ENCODE assay signal across 9 mouse cellular contexts in the genomic region with DNA sequence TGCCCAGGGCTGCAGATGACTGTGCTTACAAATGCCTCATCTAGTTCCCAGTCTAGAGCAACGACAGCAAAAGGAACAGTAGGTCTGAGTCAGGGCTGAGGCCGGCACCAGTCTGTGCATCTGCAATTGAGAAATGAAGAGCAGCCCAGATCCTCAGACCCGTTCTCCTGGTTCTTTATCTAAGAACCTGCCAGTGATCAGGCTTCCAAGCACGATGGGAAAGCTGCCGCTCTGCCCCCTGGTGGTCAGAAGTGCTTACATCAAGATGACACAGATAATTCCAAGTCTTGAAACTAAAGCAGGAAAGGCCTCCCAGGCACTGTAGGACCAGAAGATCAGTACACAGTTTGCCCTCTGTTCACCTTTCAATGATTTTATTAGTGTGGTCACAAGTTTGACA. TPM values are rescaled to one million over a fixed set of nuclear protein-coding genes. Genes with fewer than 3 reads are reported as not detected.
DNase-seq lines count a peak whose midpoint lies in the region; ATAC-seq and TF ChIP-seq lines count a peak whose summit lies in the region.
"Had no signal": no experiment of that assay in that cellular context is flagged by ENCODE, and none has a peak within 500 bp of the region (broad histone marks: within the 10 kb centered on the region; RNA-seq: fewer than 3 reads in every experiment).

No protein-coding gene starts in this region.

- TF ChIP-seq RAD21 in MEL (IDR thresholded peaks at IDR 0.05; ENCODE audit: low read depth, low read length), result peak; percentile 40

- peak; percentile 76 for DNase-seq in MEL (ENCODE audit: low read depth, low spot score)
- DNase-seq in c-Kit-negative CD71-positive TER-119-positive erythroid progenitor cells, embryonic 14.5 days (ENCODE audit: low read depth, low spot score), result peak; percentile 51
- DNase-seq in forebrain, embryonic 11.5 days (ENCODE audit: low spot score), result peak; percentile 90
- DNase-seq in layer of hippocampus, adult 18-20 months (ENCODE audit: low spot score in 2 of 2), result peak; percentile 71 to 92
- peak; percentile 80 for DNase-seq in lung, postnatal 10 days
- peak; percentile 73 for DNase-seq in retina, postnatal 7 days (ENCODE audit: low read depth, low spot score)
- peak; percentile 53 for DNase-seq in urinary bladder, adult 2 months (ENCODE audit: low spot score)

- no peaks in the 10 kb centered on the region for H3K27me3 ChIP-seq in MEL (ENCODE audit: control insufficient read depth in 1 of 2, insufficient read depth in 2 of 2, low read length in 2 of 2)
- H3K27me3 ChIP-seq in forebrain, embryonic 11.5 days (ENCODE audit: control insufficient read depth, insufficient read depth, low read length), result no peaks in the 10 kb centered on the region
- H3K27me3 ChIP-seq: lung, embryonic 15.5 days had no signal

- peak; percentile 42; the same call in 1 of the 2 replicates for ATAC-seq in forebrain, embryonic 11.5 days (replicated peaks; ENCODE audit: low FRiP score)
- peak; percentile 60 to 76 for ATAC-seq in hematopoietic stem cell, adult 5-6 weeks (replicated peaks in 1 of 2; ENCODE audit: insufficient read depth in 1 of 2, low FRiP score in 2 of 2, low TSS enrichment in 1 of 2, low read depth in 1 of 2, poor library complexity in 2 of 2, severe bottlenecking in 2 of 2)

- no peak for TF ChIP-seq POLR2A in MEL (IDR thresholded peaks at IDR 0.05; ENCODE audit: control insufficient read depth in 1 of 2, insufficient read depth in 1 of 2, low read depth in 1 of 2, low read length in 2 of 2, poor library complexity in 1 of 2)

- no peak overlapping the region for H3K27ac ChIP-seq in MEL (ENCODE audit: control insufficient read depth, low read depth, low read length)
- no peak overlapping the region for H3K27ac ChIP-seq in forebrain, embryonic 11.5 days (ENCODE audit: low read depth, low read length)
- H3K27ac ChIP-seq: lung, embryonic 15.5 days had no signal

- H3K9me3 ChIP-seq in MEL (replicated peaks; ENCODE audit: insufficient read depth, low read length), result no peaks in the 10 kb centered on the region
- H3K9me3 ChIP-seq in forebrain, embryonic 11.5 days (ENCODE audit: control insufficient read depth, low read length), result no peaks in the 10 kb centered on the region
- H3K9me3 ChIP-seq: lung, embryonic 15.5 days had no signal

- no peaks in the 10 kb centered on the region; a peak in 1 of 4 replicates for H3K36me3 ChIP-seq in MEL (ENCODE audit: control insufficient read depth in 1 of 2, insufficient read depth in 2 of 2, low read length in 2 of 2)
- H3K36me3 ChIP-seq in forebrain, embryonic 11.5 days (ENCODE audit: control insufficient read depth, insufficient read depth, low read length), result peaks cover 7% of the 10 kb centered on the region; the same call in 1 of the 2 replicates

- H3K4me1 ChIP-seq in MEL (ENCODE audit: control insufficient read depth in 1 of 2, insufficient read depth in 2 of 2, low read length in 2 of 2), result no peaks in the 10 kb centered on the region
- no peaks in the 10 kb centered on the region for H3K4me1 ChIP-seq in forebrain, embryonic 11.5 days (replicated peaks; ENCODE audit: control insufficient read depth, insufficient read depth, low read length)
- H3K4me1 ChIP-seq: lung, embryonic 15.5 days had no signal

- H3K4me3 ChIP-seq in MEL (ENCODE audit: control insufficient read depth in 1 of 2, insufficient read depth in 1 of 2, low read depth in 2 of 2, low read length in 2 of 2), result no peak overlapping the region
- H3K4me3 ChIP-seq in forebrain, embryonic 11.5 days (ENCODE audit: low read depth, low read length), result no peak overlapping the region
- H3K4me3 ChIP-seq: lung, embryonic 15.5 days had no signal

- peak; percentile 72 to 82 (median 80) for TF ChIP-seq CTCF in MEL (IDR thresholded peaks at IDR 0.05 in 2 of 3, conservative IDR thresholded peaks at IDR 0.05 in 1 of 3; ENCODE audit: control insufficient read depth in 1 of 3, insufficient read depth in 1 of 3, low read depth in 2 of 3, low read length in 3 of 3, poor library complexity in 1 of 3, severe bottlenecking in 1 of 3)

- no peak for TF ChIP-seq EP300 in MEL (IDR thresholded peaks at IDR 0.05; ENCODE audit: low read depth in 1 of 2, low read length in 2 of 2)

- no peaks in the 10 kb centered on the region for H3K79me2 ChIP-seq in MEL (ENCODE audit: control insufficient read depth, insufficient read depth, low read length, poor library complexity)

- WGBS in forebrain, embryonic 11.5 days, result 26% methylated on average over 5 of the region's 5 CpGs

- no peak overlapping the region for H3K9ac ChIP-seq in MEL (ENCODE audit: control insufficient read depth, low read depth, low read length, poor library complexity, severe bottlenecking)
- no peak overlapping the region for H3K9ac ChIP-seq in forebrain, embryonic 11.5 days (ENCODE audit: low read length)
- H3K9ac ChIP-seq: lung, embryonic 15.5 days had no signal

- H3K4me2 ChIP-seq in forebrain, embryonic 11.5 days (ENCODE audit: low read depth, low read length, severe bottlenecking), result no peak overlapping the region
- H3K4me2 ChIP-seq: lung, embryonic 15.5 days had no signal

TF ChIP-seq in MEL, 35 proteins besides CTCF, POLR2A, EP300 and RAD21:
- TF ChIP-seq ZC3H11A (IDR thresholded peaks at IDR 0.05; ENCODE audit: low read depth, low read length), result peak; percentile 49
- TF ChIP-seq ELF1 (IDR thresholded peaks at IDR 0.05; ENCODE audit: low read depth, low read length), result no peak
- no peak for TF ChIP-seq CHD1 (IDR thresholded peaks at IDR 0.05; ENCODE audit: low read depth, low read length)
- TF ChIP-seq KAT2A (conservative IDR thresholded peaks at IDR 0.05; ENCODE audit: low read depth, low read length), result no peak
- TF ChIP-seq GATA1 (IDR thresholded peaks at IDR 0.05; ENCODE audit: low read depth, low read length), result peak; percentile 62; the same call in 1 of the 2 replicates
- TF ChIP-seq SMC3 (IDR thresholded peaks at IDR 0.05; ENCODE audit: low read depth, low read length), result peak; percentile 78
- TF ChIP-seq ETS1 (IDR thresholded peaks at IDR 0.05; ENCODE audit: low read depth, low read length), result no peak
- TF ChIP-seq NELFE (IDR thresholded peaks at IDR 0.05; ENCODE audit: low read depth, low read length), result no peak

RNA-seq across cellular contexts. Expression of a gene that starts 17.4 kb away (rescaled TPM):
- total RNA-seq in MEL (2012; rRNA removed), result 38.1 and 38.6 TPM in 2 replicates
- polyA plus RNA-seq in MEL (2012; ENCODE audit: insufficient read depth in 1 of 2, insufficient read length in 2 of 2, low read depth in 1 of 2, low replicate concordance in 2 of 2, missing spikeins in 1 of 2), result 10 to 100 TPM in 1 of 2 experiments, not detected in 1; 39.8 TPM
- polyA plus RNA-seq in forebrain, embryonic 11.5 days (2014; fragmentation: Nextera tagmentation; extraction: Ambion mirVana), result 97.7 and 104 TPM in 2 replicates
- total RNA-seq in hematopoietic stem cell, adult 5-6 weeks (2017), result 30.0 and 36.3 TPM in 2 replicates
- total RNA-seq in layer of hippocampus, adult 18-20 months (2021), result 100 to 1,000 TPM; 198 TPM
- 126 and 128 TPM in 2 replicates for polyA plus RNA-seq in urinary bladder, adult 2 months (2012; rRNA removed)

RNA-seq across cellular contexts. Expression of a gene that starts 24.2 kb away (rescaled TPM):
- total RNA-seq in MEL (2012; rRNA removed), result 8.9 and 10.4 TPM in 2 replicates
- 10 to 100 TPM in 1 of 2 experiments, not detected in 1; 12.3 TPM for polyA plus RNA-seq in MEL (2012; ENCODE audit: insufficient read depth in 1 of 2, insufficient read length in 2 of 2, low read depth in 1 of 2, low replicate concordance in 2 of 2, missing spikeins in 1 of 2)
- 26.8 and 28.0 TPM in 2 replicates for polyA plus RNA-seq in forebrain, embryonic 11.5 days (2014; fragmentation: Nextera tagmentation; extraction: Ambion mirVana)
- total RNA-seq in hematopoietic stem cell, adult 5-6 weeks (2017), result 22.5 and 30.7 TPM in 2 replicates
- total RNA-seq in layer of hippocampus, adult 18-20 months (2021), result 10 to 100 TPM; 45.9 to 51.1 TPM
- polyA plus RNA-seq in urinary bladder, adult 2 months (2012; rRNA removed), result 9.1 and 11.7 TPM in 2 replicates

RNA-seq across cellular contexts. Expression of a gene that starts 51.8 kb away (rescaled TPM):
- total RNA-seq in MEL (2012; rRNA removed), result 32.7 and 37.6 TPM in 2 replicates
- 10 to 100 TPM in 1 of 2 experiments, not detected in 1; 87.4 TPM for polyA plus RNA-seq in MEL (2012; ENCODE audit: insufficient read depth in 1 of 2, insufficient read length in 2 of 2, low read depth in 1 of 2, low replicate concordance in 2 of 2, missing spikeins in 1 of 2)
- 74.9 and 75.2 TPM in 2 replicates for polyA plus RNA-seq in forebrain, embryonic 11.5 days (2014; fragmentation: Nextera tagmentation; extraction: Ambion mirVana)
- total RNA-seq in hematopoietic stem cell, adult 5-6 weeks (2017), result 40.2 and 49.3 TPM in 2 replicates
- 10 to 100 TPM; 58.3 to 62.8 TPM for total RNA-seq in layer of hippocampus, adult 18-20 months (2021)
- 48.9 and 54.2 TPM in 2 replicates for polyA plus RNA-seq in urinary bladder, adult 2 months (2012; rRNA removed)
